Mouse (Mus musculus) C2C12 (cell line): ENCODE data around the gene Fndc1. TPM values are rescaled to one million over a fixed set of nuclear protein-coding genes. Genes with fewer than 3 reads are reported as not detected.
A peak's percentile ranks its signal among the peaks of the same experiment; 100 is the strongest.

Source experiments
- H3K27me3 ChIP-seq: one replicate; pipeline ENCODE4 v1.6.1; 2011; ENCODE audit not compliant: control insufficient read depth, insufficient read depth, insufficient read length
- H3K36me3 ChIP-seq: one replicate; pipeline ENCODE4 v1.6.1; 2011; ENCODE audit not compliant: control insufficient read depth, insufficient read depth
- H3K4me3 ChIP-seq: one replicate; pipeline ENCODE4 v1.5.1; 2011; ENCODE audit warnings: mild to moderate bottlenecking, control low read depth; ENCODE audit not compliant: poor library complexity, insufficient read depth, severe bottlenecking
- H3K79me2 ChIP-seq: one replicate; pipeline ENCODE4 v1.6.1; 2011; ENCODE audit not compliant: control insufficient read depth, insufficient read depth
- H3K79me3 ChIP-seq: one replicate; pipeline ENCODE4 v1.6.1; 2011; ENCODE audit warnings: low read depth, control low read depth
- H3ac ChIP-seq: one replicate; pipeline ENCODE3; 2011; ENCODE audit warnings: low read depth; ENCODE audit not compliant: control insufficient read depth, insufficient read length
- CEBPB ChIP-seq: IDR thresholded peaks from one replicate; pipeline ENCODE4 v1.6.1; 2011; ENCODE audit warnings: low read depth, mild to moderate bottlenecking, control low read depth, moderate library complexity
- CTCF ChIP-seq: IDR thresholded peaks from one replicate; pipeline ENCODE4 v1.5.1; 2011; ENCODE audit not compliant: control insufficient read depth, insufficient read depth, insufficient read length
- FOSL1 ChIP-seq: IDR thresholded peaks from one replicate; pipeline ENCODE4 v1.8.0; 2011; ENCODE audit warnings: mild to moderate bottlenecking, low read length; ENCODE audit not compliant: poor library complexity, insufficient read depth, severe bottlenecking
- MAX ChIP-seq: IDR thresholded peaks from one replicate; pipeline ENCODE4 v1.6.1; 2011; ENCODE audit warnings: mild to moderate bottlenecking, control low read depth
- MYOD1 ChIP-seq: IDR thresholded peaks from one replicate; pipeline ENCODE4 v1.6.1; 2011; ENCODE audit warnings: low read depth; ENCODE audit not compliant: control insufficient read depth, insufficient read length
- MYOG ChIP-seq: IDR thresholded peaks from one replicate; pipeline ENCODE4 v1.6.1; 2011; ENCODE audit not compliant: control insufficient read depth, insufficient read length; ENCODE audit errors: extremely low read depth
- USF1 ChIP-seq: IDR thresholded peaks from one replicate; pipeline ENCODE4 v1.6.1; 2011; ENCODE audit warnings: low read depth, mild to moderate bottlenecking, control low read depth, moderate library complexity
- polyA plus RNA-seq: library from polyadenylated mRNA; unstranded; fragments of >200 nt; fragmentation: generic; extraction: Trizol; gene quantifications from one replicate; pipeline ENCODE4 v1.2.1, GENCODE M21; 2012; ENCODE audit warnings: missing spikeins

Fndc1 gene
- polyA plus RNA-seq, 1 experiment: 0.53 TPM

GRCm38 (mm10) chr17:7860845-7861360, 33.8 kb upstream of the Fndc1 start:
- no peaks in the 10 kb centered on the region for H3K79me3 ChIP-seq
- no peaks in the 10 kb centered on the region for H3K27me3 ChIP-seq
- H3K79me2 ChIP-seq: no peaks in the 10 kb centered on the region
- H3K36me3 ChIP-seq: no peaks in the 10 kb centered on the region
- H3K4me3 ChIP-seq: no peak overlapping the region
- no peak overlapping the region for H3ac ChIP-seq
- TF ChIP-seq CTCF: no peak
- peak; percentile 23 for TF ChIP-seq MYOD1

GRCm38 (mm10) chr17:7857658-7858057, 30.6 kb upstream of the Fndc1 start:
- no peak for TF ChIP-seq FOSL1
- TF ChIP-seq MYOD1: no peak
- TF ChIP-seq CTCF: no peak
- TF ChIP-seq MYOG: no peak
- TF ChIP-seq MAX: no peak
- TF ChIP-seq CEBPB: no peak
- TF ChIP-seq USF1: no peak
- Histone ChIP-seq H3K27me3 (no peaks in the 10 kb centered on the region), H3K4me3 (no peak overlapping the region), H3K79me3 (no peaks in the 10 kb centered on the region), H3K79me2 (no peaks in the 10 kb centered on the region), H3K36me3 (no peaks in the 10 kb centered on the region), H3ac (no peak overlapping the region)

GRCm38 (mm10) chr17:7855851-7856250, 28.7 kb upstream of the Fndc1 start:
- TF ChIP-seq MYOG (no peak), MAX (no peak), CEBPB (no peak), USF1 (no peak), MYOD1 (no peak), CTCF (no peak), FOSL1 (no peak)
- H3K79me3 ChIP-seq: no peaks in the 10 kb centered on the region
- no peaks in the 10 kb centered on the region for H3K27me3 ChIP-seq
- no peaks in the 10 kb centered on the region for H3K36me3 ChIP-seq
- H3ac ChIP-seq: no peak overlapping the region
- H3K4me3 ChIP-seq: no peak overlapping the region
- H3K79me2 ChIP-seq: no peaks in the 10 kb centered on the region

GRCm38 (mm10) chr17:7851979-7852378, 24.9 kb upstream of the Fndc1 start:
- no peaks in the 10 kb centered on the region for H3K36me3 ChIP-seq
- no peaks in the 10 kb centered on the region for H3K27me3 ChIP-seq
- H3K79me3 ChIP-seq: no peaks in the 10 kb centered on the region
- no peak overlapping the region for H3ac ChIP-seq
- H3K4me3 ChIP-seq: no peak overlapping the region
- TF ChIP-seq MYOD1 (no peak), FOSL1 (no peak), MYOG (no peak), USF1 (no peak), CTCF (no peak), MAX (no peak), CEBPB (no peak)
- H3K79me2 ChIP-seq: no peaks in the 10 kb centered on the region

GRCm38 (mm10) chr17:7851527-7851926, 24.4 kb upstream of the Fndc1 start:
- Histone ChIP-seq H3K79me2 (no peaks in the 10 kb centered on the region), H3K4me3 (no peak overlapping the region), H3K79me3 (no peaks in the 10 kb centered on the region), H3K27me3 (no peaks in the 10 kb centered on the region), H3K36me3 (no peaks in the 10 kb centered on the region), H3ac (no peak overlapping the region)
- no peak for TF ChIP-seq USF1
- TF ChIP-seq MAX: no peak
- TF ChIP-seq CTCF: no peak
- TF ChIP-seq CEBPB: no peak
- TF ChIP-seq MYOG: no peak
- no peak for TF ChIP-seq MYOD1
- TF ChIP-seq FOSL1: no peak

GRCm38 (mm10) chr17:7850246-7850645, 23.1 kb upstream of the Fndc1 start:
- peaks cover 4% of the 10 kb centered on the region for H3K27me3 ChIP-seq

More at GRCm38 (mm10) chr17:7850246-7850645, 23.1 kb upstream of the Fndc1 start:
- Histone ChIP-seq H3K79me3 (no peaks in the 10 kb centered on the region), H3K36me3 (no peaks in the 10 kb centered on the region), H3ac (no peak overlapping the region), H3K79me2 (no peaks in the 10 kb centered on the region), H3K4me3 (no peak overlapping the region)
- TF ChIP-seq USF1 (no peak), CTCF (no peak), MYOD1 (no peak), MAX (no peak), MYOG (no peak), FOSL1 (no peak), CEBPB (no peak)
